Mouse (Mus musculus) limb, embryonic 11.5 days (tissue): ENCODE measurements around the gene Psmd3. TPM values are rescaled to one million over a fixed set of nuclear protein-coding genes. Genes with fewer than 3 reads are reported as not detected.
A peak's percentile ranks its signal among the peaks of the same experiment; 100 is the strongest.

Experiments
- ATAC-seq: fragments of 200-750 bp; cut with Nextera tagmentation; 2 replicates; pipeline ENCODE4 v1.8.0; 2017; ENCODE audit warnings: low read depth; ENCODE audit not compliant: insufficient number of reproducible peaks, low FRiP score, low TSS enrichment
- DNase-seq: peaks from one replicate; pipeline ENCODE4 v3.0.0-alpha.2; 2015; ENCODE audit warnings: low spot score
- H3K27ac ChIP-seq: fragments of 300-500 bp; sonication (generic); replicated peaks from 2 replicates; pipeline ENCODE4 v1.5.1; 2014; ENCODE audit warnings: low read depth, mild to moderate bottlenecking, low read length
- H3K27me3 ChIP-seq: fragments of 300-500 bp; sonication (generic); 2 replicates; pipeline ENCODE4 v1.6.1; 2014; ENCODE audit warnings: mild to moderate bottlenecking, low read length, mixed read lengths; ENCODE audit not compliant: control insufficient read depth, insufficient read depth
- H3K36me3 ChIP-seq: fragments of 300-500 bp; sonication (generic); 2 replicates; pipeline ENCODE4 v1.6.1; 2014; ENCODE audit warnings: mild to moderate bottlenecking, low read length, moderate library complexity, mixed read lengths; ENCODE audit not compliant: control insufficient read depth, insufficient read depth
- H3K4me1 ChIP-seq: fragments of 300-500 bp; sonication (generic); 2 replicates; pipeline ENCODE4 v1.6.1; 2014; ENCODE audit warnings: low read length, mixed read lengths; ENCODE audit not compliant: control insufficient read depth, insufficient read depth
- H3K4me2 ChIP-seq: fragments of 300-500 bp; sonication (generic); 2 replicates; pipeline ENCODE4 v1.6.1; 2014; ENCODE audit warnings: low read depth, mild to moderate bottlenecking, moderate library complexity; ENCODE audit not compliant: severe bottlenecking
- H3K4me3 ChIP-seq: fragments of 300-500 bp; sonication (generic); 2 replicates; pipeline ENCODE4 v1.5.1; 2014; ENCODE audit warnings: low read depth, low read length
- H3K9ac ChIP-seq: fragments of 300-500 bp; sonication (generic); 2 replicates; pipeline ENCODE4 v1.6.1; 2014; ENCODE audit warnings: mild to moderate bottlenecking, low read length
- H3K9me3 ChIP-seq: fragments of 300-500 bp; sonication (generic); 2 replicates; pipeline ENCODE4 v1.6.1; 2016; ENCODE audit warnings: low read length; ENCODE audit not compliant: control insufficient read depth
- WGBS: fragments of 180-500 bp; shearing (Covaris S2); extraction: QIAGEN DNeasy Blood & Tissue Kit; methylation state at CpG from one replicate; pipeline ENCODE4 v1.1.7; 2014; 5-methylcytosine and 5-hydroxymethylcytosine counted together
- polyA plus RNA-seq: library from polyadenylated mRNA; unstranded; fragments of >200 nt; fragmentation: Nextera tagmentation; extraction: Ambion mirVana; gene quantifications from 2 replicates; pipeline ENCODE4 v1.2.1, GENCODE M21; 2014

Psmd3 gene
- polyA plus RNA-seq, 1 experiment from 2014 or later, result 187 TPM

- under 1% methylated on average over 17 of the region's 17 CpGs for WGBS
- Histone ChIP-seq H3K9ac (peak overlapping the region; percentile 18; the same call in 1 of the 2 replicates), H3K4me1 (peaks cover 41% of the 10 kb centered on the region), H3K9me3 (no peaks in the 10 kb centered on the region), H3K27ac (peak overlapping the region; percentile 58), H3K4me2 (peak overlapping the region; percentile 70), H3K36me3 (no peaks in the 10 kb centered on the region), H3K27me3 (no peaks in the 10 kb centered on the region), H3K4me3 (peak overlapping the region; percentile 86)
- DNase-seq (no peak), ATAC-seq (no peak)
Observed at GRCm38 (mm10) chr11:98741051-98741620, 58.8 kb downstream of the Psmd3 start.

- Histone ChIP-seq H3K9me3 (no peaks in the 10 kb centered on the region), H3K27me3 (no peaks in the 10 kb centered on the region)
Observed at GRCm38 (mm10) chr11:98741622-98742396, 59.5 kb downstream of the Psmd3 start.

DNA sequence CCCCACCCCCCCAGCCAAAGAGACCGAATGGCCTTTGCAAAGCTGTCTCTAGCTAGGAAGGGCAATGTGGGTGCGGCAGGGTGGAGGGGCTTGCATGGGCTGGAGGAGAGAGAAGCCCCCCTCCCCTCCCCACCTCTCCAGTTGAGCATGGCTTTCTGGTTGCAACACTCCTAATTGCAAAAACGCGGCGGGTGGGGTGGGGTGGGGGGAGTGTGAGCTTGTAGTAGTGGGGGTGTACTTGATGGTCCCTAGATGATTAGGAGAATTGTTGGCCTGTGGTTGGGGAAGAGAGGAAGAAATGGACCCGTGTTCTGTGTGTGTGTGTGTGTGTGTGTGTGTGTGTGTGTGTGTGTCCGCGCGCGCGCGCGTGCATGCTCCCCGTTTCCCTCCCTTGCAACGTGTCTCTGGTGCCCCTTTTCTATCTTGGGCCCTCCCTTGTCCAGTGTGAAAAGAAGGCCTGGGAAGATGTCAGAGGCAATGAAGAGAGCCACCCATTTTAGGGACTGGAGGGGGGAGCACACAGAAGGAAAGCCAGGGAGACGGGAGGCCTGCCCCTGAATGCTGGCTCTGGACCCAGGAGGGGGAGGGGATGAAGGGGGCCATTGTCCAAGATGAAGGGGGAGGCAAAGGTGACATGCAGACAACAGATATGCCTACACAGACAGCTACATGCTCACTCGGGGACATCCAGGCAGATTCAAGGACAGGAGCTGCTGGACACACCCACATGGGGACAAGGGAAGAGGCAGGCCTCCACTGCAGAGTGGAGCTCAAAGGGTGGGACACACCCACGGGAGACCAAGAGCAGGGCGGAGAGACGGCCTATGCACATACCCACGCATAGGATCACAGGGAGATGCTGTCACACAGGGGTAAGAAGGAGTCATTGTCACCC lies 60.3 kb downstream of the Psmd3 start:
- 8% methylated on average over 21 of the region's 21 CpGs for WGBS
- DNase-seq (no peak), ATAC-seq (no peak)

More at GRCm38 (mm10) chr11:98741622-98742396, 59.5 kb downstream of the Psmd3 start:
- Histone ChIP-seq H3K4me1 (peaks cover 47% of the 10 kb centered on the region), H3K4me2 (peak overlapping the region; percentile 70), H3K4me3 (peak overlapping the region; percentile 86), H3K9ac (peak overlapping the region; percentile 82), H3K36me3 (no peaks in the 10 kb centered on the region), H3K27ac (peak overlapping the region; percentile 82)
- WGBS, result under 1% methylated on average over 75 of the region's 86 CpGs
- peak; percentile 55 for ATAC-seq
- DNase-seq, result peak; percentile 85

GRCm38 (mm10) chr11:98743655-98744345 lies 61.4 kb downstream of the Psmd3 start:
- Histone ChIP-seq H3K27ac (no peak overlapping the region; the same call in 1 of the 2 replicates), H3K4me2 (peak overlapping the region; percentile 70), H3K4me3 (0 out of 2 replicates have a peak overlapping the region, but pooled peaks have one; percentile 2), H3K27me3 (no peaks in the 10 kb centered on the region), H3K36me3 (no peaks in the 10 kb centered on the region), H3K4me1 (peaks cover 65% of the 10 kb centered on the region), H3K9ac (no peak overlapping the region), H3K9me3 (no peaks in the 10 kb centered on the region)
- DNase-seq (peak; percentile 57), ATAC-seq (no peak)
- WGBS, result 6% methylated on average over 9 of the region's 9 CpGs

More for the DNA sequence above, 60.3 kb downstream of the Psmd3 start:
- Histone ChIP-seq H3K9me3 (no peaks in the 10 kb centered on the region), H3K4me2 (peak overlapping the region; percentile 70), H3K27ac (peak overlapping the region; percentile 82), H3K4me3 (peak overlapping the region; percentile 86), H3K9ac (peak overlapping the region; percentile 82), H3K36me3 (no peaks in the 10 kb centered on the region), H3K4me1 (peaks cover 54% of the 10 kb centered on the region), H3K27me3 (no peaks in the 10 kb centered on the region)

GRCm38 (mm10) chr11:98744456-98745019 lies 62.2 kb downstream of the Psmd3 start:
- DNase-seq, result no peak
- Histone ChIP-seq H3K4me3 (no peak overlapping the region), H3K9ac (no peak overlapping the region), H3K4me1 (peaks cover 71% of the 10 kb centered on the region), H3K27me3 (no peaks in the 10 kb centered on the region), H3K36me3 (no peaks in the 10 kb centered on the region), H3K27ac (no peak overlapping the region; the same call in 1 of the 2 replicates), H3K4me2 (peak overlapping the region; percentile 70; the same call in 1 of the 2 replicates), H3K9me3 (no peaks in the 10 kb centered on the region)
- ATAC-seq, result no peak
- WGBS, result 30% methylated on average over 7 of the region's 7 CpGs

Other genes with a start within 250 kb of the Psmd3 start
- 75.4 and 78.3 TPM in 2 replicates for gene Mien1, start 243.6 kb upstream of the Psmd3 start, polyA plus RNA-seq
- 5.3 and 6.7 TPM in 2 replicates for gene Grb7, start 236.2 kb upstream of the Psmd3 start, polyA plus RNA-seq
- 0.07 TPM in 1 of 2 replicates, not detected in the other for gene Ikzf3, start 136.5 kb upstream of the Psmd3 start, polyA plus RNA-seq
- 0.45 and 1.2 TPM in 2 replicates for gene Zpbp2, start 131.5 kb upstream of the Psmd3 start, polyA plus RNA-seq
- gene Ormdl3, start 95.2 kb upstream of the Psmd3 start, polyA plus RNA-seq, result 9.6 and 10.1 TPM in 2 replicates
- not detected in 2 replicates for gene Lrrc3c, start 84.3 kb upstream of the Psmd3 start, polyA plus RNA-seq
- gene Gm12355, start 56.9 kb upstream of the Psmd3 start, polyA plus RNA-seq, result 0.75 and 0.80 TPM in 2 replicates
- gene Gsdma3, start 56.2 kb upstream of the Psmd3 start, polyA plus RNA-seq, result not detected in 2 replicates
- not detected in 2 replicates for gene Gsdma2, start 35.8 kb upstream of the Psmd3 start, polyA plus RNA-seq
- gene Gsdma, start 18.2 kb upstream of the Psmd3 start, polyA plus RNA-seq, result 0.05 TPM in 1 of 2 replicates, not detected in the other
- gene Csf3, start 18.7 kb downstream of the Psmd3 start, polyA plus RNA-seq, result 0.11 TPM in 1 of 2 replicates, not detected in the other
- 68.0 and 69.2 TPM in 2 replicates for gene Med24, start 46.9 kb downstream of the Psmd3 start, polyA plus RNA-seq
- 16.5 and 17.7 TPM in 2 replicates for gene Thra, start 58.1 kb downstream of the Psmd3 start, polyA plus RNA-seq
- gene Nr1d1, start 92.8 kb downstream of the Psmd3 start, polyA plus RNA-seq, result 1.0 and 1.1 TPM in 2 replicates
- 24.6 and 25.6 TPM in 2 replicates for gene Msl1, start 113.0 kb downstream of the Psmd3 start, polyA plus RNA-seq
- 44.9 and 51.1 TPM in 2 replicates for gene Casc3, start 122.4 kb downstream of the Psmd3 start, polyA plus RNA-seq
- 2.2 and 2.8 TPM in 2 replicates for gene Rapgefl1, start 154.2 kb downstream of the Psmd3 start, polyA plus RNA-seq
- 6.3 and 7.4 TPM in 2 replicates for gene Wipf2, start 181.1 kb downstream of the Psmd3 start, polyA plus RNA-seq
- 58.7 and 63.4 TPM in 2 replicates for gene Cdc6, start 225.2 kb downstream of the Psmd3 start, polyA plus RNA-seq
- gene Rara, start 245.3 kb downstream of the Psmd3 start, polyA plus RNA-seq, result 46.7 and 48.7 TPM in 2 replicates